Comparison of ENCODE assay signal across 1 mouse cellular context in genomic region chr2:38610161-38610560, GRCm38 (mm10).
TF ChIP-seq lines count a peak whose summit lies in the region.

No protein-coding gene starts in this region.

TF ChIP-seq in CH12.LX, 34 proteins besides CTCF, POLR2A, EP300 and RAD21 (continued from another document):
- peak; percentile 31; the same call in 1 of the 2 replicates for TF ChIP-seq ZNF384 (IDR thresholded peaks at IDR 0.05; ENCODE audit: low read depth, low read length)
- peak; percentile 62 for TF ChIP-seq TCF12 (IDR thresholded peaks at IDR 0.05; ENCODE audit: low read depth, low read length)
- TF ChIP-seq NELFE (IDR thresholded peaks at IDR 0.05; ENCODE audit: low read depth, low read length), result peak; percentile 4; the same call in 1 of the 2 replicates
- peak; percentile 74; the same call in 1 of the 2 replicates for TF ChIP-seq MAZ (IDR thresholded peaks at IDR 0.05; ENCODE audit: low read depth, low read length)
- TF ChIP-seq MAX (IDR thresholded peaks at IDR 0.05; ENCODE audit: low read length), result peak; percentile 52
- TF ChIP-seq MXI1 (IDR thresholded peaks at IDR 0.05; ENCODE audit: low read depth, low read length), result peak; percentile 76; the same call in 1 of the 2 replicates
- TF ChIP-seq GABPA (IDR thresholded peaks at IDR 0.05; ENCODE audit: insufficient replicate concordance, low read depth, low read length), result no peak
- TF ChIP-seq MEF2A (IDR thresholded peaks at IDR 0.05; ENCODE audit: borderline replicate concordance, low read depth, low read length), result peak; percentile 80
- TF ChIP-seq ZKSCAN1 (IDR thresholded peaks at IDR 0.05; ENCODE audit: borderline replicate concordance, low read depth, low read length), result no peak
- TF ChIP-seq USF1 (IDR thresholded peaks at IDR 0.05; ENCODE audit: low read depth, low read length), result 0 out of 2 replicates have a peak, but pooled peaks have one; percentile 2
- peak; percentile 96 for TF ChIP-seq MAFK (IDR thresholded peaks at IDR 0.05; ENCODE audit: insufficient replicate concordance, low read length)
- TF ChIP-seq NRF1 (IDR thresholded peaks at IDR 0.05; ENCODE audit: low read depth, low read length), result no peak
- TF ChIP-seq JUND (conservative IDR thresholded peaks at IDR 0.05; ENCODE audit: low read depth, low read length), result peak; percentile 84
- peak; percentile 63 for TF ChIP-seq JUN (IDR thresholded peaks at IDR 0.05; ENCODE audit: insufficient read depth, low read depth, low read length)
- peak; percentile 90 for TF ChIP-seq BHLHE40 (IDR thresholded peaks at IDR 0.05; ENCODE audit: low read depth, low read length)
- no peak for TF ChIP-seq ZC3H11A (IDR thresholded peaks at IDR 0.05; ENCODE audit: low read depth, low read length)
- no peak; the same call in 1 of the 2 replicates for TF ChIP-seq HCFC1 (IDR thresholded peaks at IDR 0.05; ENCODE audit: low read depth, low read length)
- TF ChIP-seq SIN3A (IDR thresholded peaks at IDR 0.05; ENCODE audit: low read length), result peak; percentile 42; the same call in 1 of the 2 replicates
- no peak for TF ChIP-seq E2F4 (IDR thresholded peaks at IDR 0.05; ENCODE audit: insufficient replicate concordance, low read depth, low read length)
- no peak; the same call in none of the 2 replicates for TF ChIP-seq ELF1 (IDR thresholded peaks at IDR 0.05; ENCODE audit: low read depth, low read length)
- peak; percentile 79; the same call in 1 of the 2 replicates for TF ChIP-seq MYC (IDR thresholded peaks at IDR 0.05; ENCODE audit: low read depth, low read length)
- 0 out of 2 replicates have a peak, but pooled peaks have one; percentile 45 for TF ChIP-seq TBP (conservative IDR thresholded peaks at IDR 0.05; ENCODE audit: low read depth, low read length)
TF ChIP-seq in CH12.LX: peak in this region for 17.
